Mouse (Mus musculus): ENCODE results near the gene Fgfr1op. TPM values are rescaled to one million over a fixed set of nuclear protein-coding genes. Genes with fewer than 3 reads are reported as not detected.

Fgfr1op gene
- polyA plus RNA-seq, 1 experiment from 2014 or later, result 31.4 TPM

GRCm38 (mm10) chr17:8232089-8232488, 66.8 kb downstream of the Fgfr1op start:
- no peaks in the 10 kb centered on the region for H3K9me3 ChIP-seq (ENCODE audit: control insufficient read depth, low read length)
- no peaks in the 10 kb centered on the region for H3K36me3 ChIP-seq (ENCODE audit: control insufficient read depth, insufficient read depth, low read length)
- H3K4me2 ChIP-seq (ENCODE audit: low read length), result no peak overlapping the region
- no peak overlapping the region for H3K27ac ChIP-seq (ENCODE audit: low read depth, low read length)
- no peak overlapping the region for H3K9ac ChIP-seq (ENCODE audit: low read depth, low read length)
- H3K27me3 ChIP-seq (replicated peaks; ENCODE audit: control insufficient read depth, insufficient read depth, low read length), result no peaks in the 10 kb centered on the region
- H3K4me3 ChIP-seq (ENCODE audit: low read length), result no peak overlapping the region
- no peak for ATAC-seq
- 60% methylated on average over 5 of the region's 5 CpGs for WGBS
- H3K4me1 ChIP-seq (ENCODE audit: control insufficient read depth, insufficient read depth, low read depth, low read length), result no peaks in the 10 kb centered on the region

DNA sequence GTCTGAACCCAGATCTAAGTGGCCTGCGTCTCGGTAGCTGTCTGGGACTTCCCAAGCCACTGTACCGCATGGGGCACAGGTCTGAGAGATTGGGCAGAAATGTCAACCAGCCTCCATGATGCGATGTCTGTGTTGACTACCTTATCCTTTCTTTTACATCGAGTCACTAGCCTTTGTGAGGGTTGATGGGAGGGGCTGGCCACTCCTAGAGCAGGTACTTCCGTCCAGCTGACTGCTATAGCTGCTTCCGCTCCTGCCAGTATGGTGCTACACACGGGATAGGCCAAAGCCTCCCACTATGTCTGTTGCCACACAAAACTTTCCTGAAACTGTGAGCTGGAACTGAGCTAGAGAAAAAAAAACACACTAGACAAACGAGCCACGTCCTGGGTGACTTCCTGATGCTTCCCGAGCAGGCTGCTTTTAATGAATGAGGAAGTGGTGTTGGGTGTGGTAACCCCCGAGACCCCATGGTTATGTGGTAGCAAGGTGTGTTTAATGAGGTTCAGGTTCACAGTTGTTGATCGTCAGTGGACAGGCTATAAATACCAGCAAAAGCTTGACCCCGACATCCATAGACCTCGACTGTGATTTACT, 68.4 kb downstream of the Fgfr1op start:
- no peak overlapping the region for H3K9ac ChIP-seq (ENCODE audit: low read depth, low read length)
- no peaks in the 10 kb centered on the region for H3K9me3 ChIP-seq (ENCODE audit: control insufficient read depth, low read length)
- no peaks in the 10 kb centered on the region for H3K27me3 ChIP-seq (replicated peaks; ENCODE audit: control insufficient read depth, insufficient read depth, low read length)
- no peak overlapping the region for H3K27ac ChIP-seq (ENCODE audit: low read depth, low read length)
- H3K4me1 ChIP-seq (ENCODE audit: control insufficient read depth, insufficient read depth, low read depth, low read length), result no peaks in the 10 kb centered on the region
- no peak overlapping the region for H3K4me3 ChIP-seq (ENCODE audit: low read length)
- WGBS, result 80% methylated on average over 15 of the region's 15 CpGs
- H3K36me3 ChIP-seq (ENCODE audit: control insufficient read depth, insufficient read depth, low read length), result no peaks in the 10 kb centered on the region
- ATAC-seq, result no peak
- no peak overlapping the region for H3K4me2 ChIP-seq (ENCODE audit: low read length)

- Histone ChIP-seq H3K36me3 (ENCODE audit: control insufficient read depth, insufficient read depth, low read length) (no peaks in the 10 kb centered on the region), H3K9ac (ENCODE audit: low read depth, low read length) (no peak overlapping the region), H3K9me3 (ENCODE audit: control insufficient read depth, low read length) (no peaks in the 10 kb centered on the region), H3K27ac (ENCODE audit: low read depth, low read length) (no peak overlapping the region), H3K4me2 (ENCODE audit: low read length) (no peak overlapping the region), H3K27me3 (replicated peaks; ENCODE audit: control insufficient read depth, insufficient read depth, low read length) (no peaks in the 10 kb centered on the region), H3K4me3 (ENCODE audit: low read length) (no peak overlapping the region), H3K4me1 (ENCODE audit: control insufficient read depth, insufficient read depth, low read depth, low read length) (no peaks in the 10 kb centered on the region)
- ATAC-seq, result no peak
- 89% methylated on average over 4 of the region's 4 CpGs for WGBS
Measured at GRCm38 (mm10) chr17:8234537-8234936, 69.2 kb downstream of the Fgfr1op start.

- no peaks in the 10 kb centered on the region for H3K36me3 ChIP-seq (ENCODE audit: control insufficient read depth, insufficient read depth, low read length)
- no peaks in the 10 kb centered on the region for H3K4me1 ChIP-seq (ENCODE audit: control insufficient read depth, insufficient read depth, low read depth, low read length)
- H3K9ac ChIP-seq (ENCODE audit: low read depth, low read length), result no peak within 1 kb of the TSS
- H3K4me3 ChIP-seq (ENCODE audit: low read length), result no peak within 1 kb of the TSS
- no peaks in the 10 kb centered on the region for H3K27me3 ChIP-seq (replicated peaks; ENCODE audit: control insufficient read depth, insufficient read depth, low read length)
- WGBS, result 78% methylated on average over 3 of the region's 3 CpGs
- H3K9me3 ChIP-seq (ENCODE audit: control insufficient read depth, low read length), result no peaks in the 10 kb centered on the region
- ATAC-seq, result no peak
- no peak within 1 kb of the TSS for H3K4me2 ChIP-seq (ENCODE audit: low read length)
- no peak within 1 kb of the TSS for H3K27ac ChIP-seq (ENCODE audit: low read depth, low read length)
Measured at GRCm38 (mm10) chr17:8235743-8236142, 70.4 kb downstream of the Fgfr1op start, which contains the start of gene Ccr6. Ccr6 (plus strand) TSS chr17:8236043.

DNA sequence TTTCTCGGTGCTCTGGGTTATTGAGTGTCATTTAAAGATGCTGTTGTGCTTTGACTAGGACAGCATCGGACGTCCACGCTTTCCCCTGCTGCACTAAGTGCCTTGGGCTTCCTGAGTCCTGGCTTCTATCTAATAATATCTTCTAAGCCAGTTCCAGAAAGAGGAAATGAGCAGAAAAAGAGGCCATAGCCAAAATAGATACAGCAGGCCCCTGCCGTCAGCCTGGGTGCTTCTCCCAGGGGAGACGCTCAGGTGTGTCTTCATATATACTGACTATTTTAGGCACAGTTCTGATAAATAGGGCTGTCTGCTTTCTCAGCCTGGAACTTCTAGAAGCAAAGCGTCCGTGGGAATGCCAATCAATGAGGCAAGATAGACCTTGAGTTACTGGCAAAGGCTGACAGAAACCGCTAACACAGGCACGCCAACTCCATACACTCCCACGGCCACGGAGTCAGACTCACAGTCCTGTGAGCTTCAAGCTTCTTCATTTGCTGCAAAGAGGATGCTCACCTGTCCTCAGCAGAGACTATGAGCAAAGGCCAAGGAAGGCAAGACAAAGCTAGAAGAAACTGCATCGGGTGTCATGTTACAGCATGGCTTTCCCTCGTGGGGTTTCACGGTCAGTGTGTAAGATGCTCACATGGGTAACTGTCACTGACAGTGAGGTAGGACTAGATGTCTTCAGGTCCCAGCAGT, 72.9 kb downstream of the Fgfr1op start:
- H3K9ac ChIP-seq (ENCODE audit: low read depth, low read length), result no peak overlapping the region
- no peak overlapping the region for H3K4me3 ChIP-seq (ENCODE audit: low read length)
- ATAC-seq, result no peak
- H3K27me3 ChIP-seq (replicated peaks; ENCODE audit: control insufficient read depth, insufficient read depth, low read length), result no peaks in the 10 kb centered on the region
- 83% methylated on average over 15 of the region's 15 CpGs for WGBS
- no peaks in the 10 kb centered on the region for H3K4me1 ChIP-seq (ENCODE audit: control insufficient read depth, insufficient read depth, low read depth, low read length)
- H3K4me2 ChIP-seq (ENCODE audit: low read length), result no peak overlapping the region
- no peak overlapping the region for H3K27ac ChIP-seq (ENCODE audit: low read depth, low read length)
- H3K9me3 ChIP-seq (ENCODE audit: control insufficient read depth, low read length), result no peaks in the 10 kb centered on the region
- H3K36me3 ChIP-seq (ENCODE audit: control insufficient read depth, insufficient read depth, low read length), result no peaks in the 10 kb centered on the region

DNA sequence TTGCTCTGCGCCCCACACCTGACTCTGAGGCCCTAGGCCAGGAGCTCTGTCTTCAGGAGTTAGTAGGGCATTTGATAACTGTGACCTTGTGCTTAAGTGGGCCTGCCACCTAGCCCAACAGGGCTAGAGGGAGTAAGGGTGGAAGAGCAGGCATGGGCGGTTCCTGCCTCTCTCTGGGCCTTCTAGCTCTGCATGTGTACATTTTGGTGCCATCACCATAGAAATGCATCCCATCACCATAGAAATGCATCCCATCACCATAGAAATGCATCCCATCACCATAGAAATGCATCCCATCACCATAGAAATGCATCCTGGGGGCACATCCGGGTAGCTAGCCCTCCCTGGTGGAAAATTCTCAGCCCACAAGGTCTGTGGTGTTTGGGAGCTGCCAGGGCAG, 74.3 kb downstream of the Fgfr1op start:
- 70% methylated on average over 3 of the region's 3 CpGs for WGBS
- Histone ChIP-seq H3K9ac (ENCODE audit: low read depth, low read length) (no peak overlapping the region), H3K27ac (ENCODE audit: low read depth, low read length) (no peak overlapping the region), H3K9me3 (ENCODE audit: control insufficient read depth, low read length) (no peaks in the 10 kb centered on the region), H3K4me3 (ENCODE audit: low read length) (no peak overlapping the region), H3K4me1 (ENCODE audit: control insufficient read depth, insufficient read depth, low read depth, low read length) (no peaks in the 10 kb centered on the region), H3K36me3 (ENCODE audit: control insufficient read depth, insufficient read depth, low read length) (no peaks in the 10 kb centered on the region), H3K27me3 (replicated peaks; ENCODE audit: control insufficient read depth, insufficient read depth, low read length) (no peaks in the 10 kb centered on the region), H3K4me2 (ENCODE audit: low read length) (no peak overlapping the region)
- no peak for ATAC-seq

DNA sequence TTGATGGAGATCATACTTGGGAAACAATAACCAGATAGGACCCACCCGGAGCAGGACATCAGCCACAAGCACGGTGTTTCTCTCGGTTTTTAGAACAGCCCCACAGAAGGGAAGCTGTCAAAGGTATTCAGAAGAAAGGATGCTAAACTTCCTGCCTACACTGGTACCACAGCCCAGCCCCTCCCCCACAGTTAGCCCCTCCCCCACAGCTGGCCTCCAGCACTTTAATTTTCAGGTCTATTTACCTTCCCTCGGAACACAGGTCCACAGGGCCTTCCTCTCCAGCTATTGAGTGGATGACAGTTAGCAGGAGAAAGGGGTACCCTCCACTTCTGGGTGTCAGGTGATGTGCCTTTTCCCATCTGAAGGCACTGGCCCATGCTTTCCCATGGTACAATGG, 75.2 kb downstream of the Fgfr1op start:
- Histone ChIP-seq H3K36me3 (ENCODE audit: control insufficient read depth, insufficient read depth, low read length) (no peaks in the 10 kb centered on the region), H3K4me3 (ENCODE audit: low read length) (no peak overlapping the region), H3K9me3 (ENCODE audit: control insufficient read depth, low read length) (no peaks in the 10 kb centered on the region), H3K27me3 (replicated peaks; ENCODE audit: control insufficient read depth, insufficient read depth, low read length) (no peaks in the 10 kb centered on the region), H3K27ac (ENCODE audit: low read depth, low read length) (no peak overlapping the region), H3K4me1 (ENCODE audit: control insufficient read depth, insufficient read depth, low read depth, low read length) (no peaks in the 10 kb centered on the region), H3K4me2 (ENCODE audit: low read length) (no peak overlapping the region), H3K9ac (ENCODE audit: low read depth, low read length) (no peak overlapping the region)
- ATAC-seq, result no peak
- 68% methylated on average over 4 of the region's 4 CpGs for WGBS

DNA sequence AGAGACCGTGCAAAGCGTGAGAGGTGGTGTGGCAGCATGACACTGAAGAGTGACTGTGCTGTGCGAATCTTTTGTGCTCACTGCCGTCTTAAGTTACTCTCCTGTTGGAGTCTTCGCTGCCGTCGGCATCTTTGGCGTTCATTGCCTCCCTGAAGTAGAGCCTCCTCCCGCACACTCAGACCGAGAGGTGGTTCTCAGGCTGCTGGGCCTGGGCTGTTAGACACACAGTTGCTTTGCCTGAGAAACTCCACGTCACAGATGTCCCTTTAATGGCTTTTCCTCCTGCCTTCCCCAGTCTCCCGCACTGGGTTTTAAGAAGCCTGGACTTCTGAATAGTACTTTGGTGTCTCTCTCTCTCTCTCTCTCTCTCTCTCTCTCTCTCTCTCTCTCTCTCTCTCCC, 76.3 kb downstream of the Fgfr1op start:
- H3K9me3 ChIP-seq (ENCODE audit: control insufficient read depth, low read length), result no peaks in the 10 kb centered on the region
- no peaks in the 10 kb centered on the region for H3K27me3 ChIP-seq (replicated peaks; ENCODE audit: control insufficient read depth, insufficient read depth, low read length)
- no peak overlapping the region for H3K9ac ChIP-seq (ENCODE audit: low read depth, low read length)
- H3K36me3 ChIP-seq (ENCODE audit: control insufficient read depth, insufficient read depth, low read length), result no peaks in the 10 kb centered on the region
- H3K4me3 ChIP-seq (ENCODE audit: low read length), result no peak overlapping the region
- ATAC-seq, result no peak
- no peak overlapping the region for H3K27ac ChIP-seq (ENCODE audit: low read depth, low read length)
- WGBS, result 73% methylated on average over 12 of the region's 12 CpGs
- no peak overlapping the region for H3K4me2 ChIP-seq (ENCODE audit: low read length)
- H3K4me1 ChIP-seq (ENCODE audit: control insufficient read depth, insufficient read depth, low read depth, low read length), result no peaks in the 10 kb centered on the region

DNA sequence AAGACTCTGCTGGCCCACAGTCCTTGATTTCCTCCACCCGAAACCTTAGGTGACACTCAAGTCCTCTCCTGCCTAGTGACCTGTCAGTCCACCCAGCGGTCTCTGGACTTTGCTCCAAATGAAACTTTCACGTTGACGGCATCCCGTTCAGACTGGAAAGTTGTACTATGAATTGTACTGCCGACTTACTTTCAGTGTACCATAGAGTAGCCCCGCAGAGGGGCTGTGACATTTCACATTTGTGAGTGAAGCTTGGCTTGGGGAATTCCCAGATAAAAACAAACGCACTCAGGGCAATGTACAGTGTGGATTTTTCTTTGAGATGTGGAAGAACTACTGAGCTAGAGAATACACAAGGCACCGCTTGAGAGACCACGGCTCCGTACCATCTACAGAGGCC, 76.9 kb downstream of the Fgfr1op start:
- no peak for ATAC-seq
- Histone ChIP-seq H3K36me3 (ENCODE audit: control insufficient read depth, insufficient read depth, low read length) (no peaks in the 10 kb centered on the region), H3K9me3 (ENCODE audit: control insufficient read depth, low read length) (no peaks in the 10 kb centered on the region), H3K4me2 (ENCODE audit: low read length) (no peak overlapping the region), H3K9ac (ENCODE audit: low read depth, low read length) (no peak overlapping the region), H3K27ac (ENCODE audit: low read depth, low read length) (no peak overlapping the region), H3K4me1 (ENCODE audit: control insufficient read depth, insufficient read depth, low read depth, low read length) (no peaks in the 10 kb centered on the region), H3K27me3 (replicated peaks; ENCODE audit: control insufficient read depth, insufficient read depth, low read length) (no peaks in the 10 kb centered on the region), H3K4me3 (ENCODE audit: low read length) (no peak overlapping the region)
- 92% methylated on average over 11 of the region's 11 CpGs for WGBS

All from hindbrain, embryonic 16.5 days (tissue).